Mouse (Mus musculus): ENCODE measurements at regions not wholly inside any gene's neighbourhood (a gene's known extent, or its start where the extent isn't known, plus 50 kb on each side); places are given as distances from the start of the nearest gene placed in this dataset.

GRCm38 (mm10) chr3:39461561-39461960 lies 574.8 kb downstream of the Fat4 start:
- H3K4me1 ChIP-seq (ENCODE audit: control insufficient read depth, insufficient read depth, low read length): no peaks in the 10 kb centered on the region
- no peak overlapping the region for H3K4me3 ChIP-seq (ENCODE audit: insufficient read depth, low read length)
- TF ChIP-seq POLR2A (IDR thresholded peaks at IDR 0.05; ENCODE audit: extremely low read depth, insufficient read depth, low read length) (no peak), CTCF (IDR thresholded peaks at IDR 0.05; ENCODE audit: extremely low read depth, insufficient read depth, low read length) (no peak)
- no peak overlapping the region for H3K27ac ChIP-seq (ENCODE audit: insufficient read depth, low read length)

DNA sequence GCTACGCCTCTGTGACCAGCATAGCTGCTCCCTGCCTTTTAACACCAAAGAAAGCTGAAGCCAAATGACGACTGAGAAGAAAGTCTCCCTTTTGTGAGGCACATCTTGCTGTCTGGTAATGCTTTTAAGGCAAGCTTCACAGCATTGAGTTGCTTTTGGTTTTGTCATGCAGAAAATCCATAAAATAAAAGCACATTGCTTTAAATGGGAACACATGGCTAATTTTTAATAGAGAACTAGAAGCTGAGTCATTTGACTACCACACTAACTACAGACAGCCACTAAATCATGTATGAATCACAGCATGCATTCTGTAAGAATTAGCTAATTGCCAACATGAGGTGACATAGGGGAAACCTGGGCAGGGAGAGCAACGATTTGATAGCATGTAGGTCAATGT lies 579.1 kb downstream of the Fat4 start:
- Histone ChIP-seq H3K4me1 (ENCODE audit: control insufficient read depth, insufficient read depth, low read length) (no peaks in the 10 kb centered on the region), H3K4me3 (ENCODE audit: insufficient read depth, low read length) (no peak overlapping the region), H3K27ac (ENCODE audit: insufficient read depth, low read length) (no peak overlapping the region)
- TF ChIP-seq CTCF (IDR thresholded peaks at IDR 0.05; ENCODE audit: extremely low read depth, insufficient read depth, low read length): no peak
- TF ChIP-seq POLR2A (IDR thresholded peaks at IDR 0.05; ENCODE audit: extremely low read depth, insufficient read depth, low read length): no peak

- Histone ChIP-seq H3K4me3 (ENCODE audit: insufficient read depth, low read length) (no peak overlapping the region), H3K4me1 (ENCODE audit: control insufficient read depth, insufficient read depth, low read length) (no peaks in the 10 kb centered on the region), H3K27ac (ENCODE audit: insufficient read depth, low read length) (no peak overlapping the region)
- no peak for TF ChIP-seq POLR2A (IDR thresholded peaks at IDR 0.05; ENCODE audit: extremely low read depth, insufficient read depth, low read length)
Measured at GRCm38 (mm10) chr3:39489392-39489791, 602.7 kb downstream of the Fat4 start.

- Histone ChIP-seq H3K4me1 (ENCODE audit: control insufficient read depth, insufficient read depth, low read length) (no peaks in the 10 kb centered on the region), H3K27ac (ENCODE audit: insufficient read depth, low read length) (no peak overlapping the region), H3K4me3 (ENCODE audit: insufficient read depth, low read length) (no peak overlapping the region)
- no peak for TF ChIP-seq CTCF (IDR thresholded peaks at IDR 0.05; ENCODE audit: extremely low read depth, insufficient read depth, low read length)
- no peak for TF ChIP-seq POLR2A (IDR thresholded peaks at IDR 0.05; ENCODE audit: extremely low read depth, insufficient read depth, low read length)
Measured at GRCm38 (mm10) chr3:39494363-39494762, 607.6 kb downstream of the Fat4 start.

DNA sequence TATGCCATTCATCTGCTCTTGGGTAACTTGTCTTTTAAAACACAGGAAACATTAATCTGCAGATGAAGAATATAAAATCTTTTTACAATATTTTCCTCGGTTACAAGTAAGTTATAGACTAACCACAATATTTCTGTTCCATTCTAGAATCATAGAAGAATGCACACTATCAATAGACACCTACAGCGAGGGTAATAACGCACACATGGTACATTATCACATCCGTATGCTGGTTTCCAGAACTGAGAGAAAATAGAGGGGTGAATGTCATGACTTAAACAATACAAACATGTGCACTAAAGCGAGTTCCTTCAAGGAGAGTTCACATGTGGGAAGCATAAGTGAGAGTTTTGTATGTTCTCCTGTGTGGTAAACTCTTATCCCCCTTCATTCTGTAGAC lies 641.3 kb downstream of the Fat4 start:
- no peaks in the 10 kb centered on the region for H3K4me1 ChIP-seq (ENCODE audit: control insufficient read depth, insufficient read depth, low read length)
- no peak overlapping the region for H3K4me3 ChIP-seq (ENCODE audit: insufficient read depth, low read length)
- H3K27ac ChIP-seq (ENCODE audit: insufficient read depth, low read length): no peak overlapping the region
- TF ChIP-seq CTCF (IDR thresholded peaks at IDR 0.05; ENCODE audit: extremely low read depth, insufficient read depth, low read length) (no peak), POLR2A (IDR thresholded peaks at IDR 0.05; ENCODE audit: extremely low read depth, insufficient read depth, low read length) (no peak)

- Histone ChIP-seq H3K4me3 (ENCODE audit: insufficient read depth, low read length) (no peak overlapping the region), H3K4me1 (ENCODE audit: control insufficient read depth, insufficient read depth, low read length) (no peaks in the 10 kb centered on the region), H3K27ac (ENCODE audit: insufficient read depth, low read length) (no peak overlapping the region)
- no peak for TF ChIP-seq CTCF (IDR thresholded peaks at IDR 0.05; ENCODE audit: extremely low read depth, insufficient read depth, low read length)
- TF ChIP-seq POLR2A (IDR thresholded peaks at IDR 0.05; ENCODE audit: extremely low read depth, insufficient read depth, low read length): no peak
Measured at GRCm38 (mm10) chr3:39537515-39537914, 650.8 kb downstream of the Fat4 start.

DNA sequence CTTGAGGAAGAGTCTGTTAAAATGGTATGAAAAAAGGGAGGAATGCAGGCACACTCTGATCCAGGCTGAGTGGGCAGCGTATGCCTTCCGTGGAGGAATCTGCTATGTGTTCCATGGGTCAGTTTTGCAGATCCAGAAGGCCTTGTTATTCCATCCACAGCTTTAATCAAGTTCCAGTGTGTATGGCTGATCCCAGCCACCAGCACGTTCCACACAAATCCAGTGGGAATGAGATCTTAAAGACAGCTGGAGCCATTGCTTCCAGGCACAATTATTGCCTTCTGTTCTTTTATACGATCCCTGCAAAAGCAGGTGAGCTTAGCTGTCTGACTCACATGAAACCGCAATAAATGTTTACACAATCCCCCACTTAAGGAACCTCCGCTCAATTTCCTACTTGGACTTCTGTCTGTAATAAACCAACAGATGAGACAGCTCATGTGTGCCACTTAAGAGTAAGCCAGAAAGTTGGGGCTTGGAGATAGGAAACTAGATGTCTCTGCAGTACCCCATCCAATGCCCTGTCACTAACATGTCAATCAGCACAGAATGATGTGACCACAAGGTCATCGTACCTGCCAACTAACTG lies 653.9 kb downstream of the Fat4 start:
- no peak overlapping the region for H3K27ac ChIP-seq (ENCODE audit: insufficient read depth, low read length)
- TF ChIP-seq CTCF (IDR thresholded peaks at IDR 0.05; ENCODE audit: extremely low read depth, insufficient read depth, low read length) (no peak), POLR2A (IDR thresholded peaks at IDR 0.05; ENCODE audit: extremely low read depth, insufficient read depth, low read length) (no peak)
- H3K4me3 ChIP-seq (ENCODE audit: insufficient read depth, low read length): no peak overlapping the region
- H3K4me1 ChIP-seq (ENCODE audit: control insufficient read depth, insufficient read depth, low read length): no peaks in the 10 kb centered on the region

DNA sequence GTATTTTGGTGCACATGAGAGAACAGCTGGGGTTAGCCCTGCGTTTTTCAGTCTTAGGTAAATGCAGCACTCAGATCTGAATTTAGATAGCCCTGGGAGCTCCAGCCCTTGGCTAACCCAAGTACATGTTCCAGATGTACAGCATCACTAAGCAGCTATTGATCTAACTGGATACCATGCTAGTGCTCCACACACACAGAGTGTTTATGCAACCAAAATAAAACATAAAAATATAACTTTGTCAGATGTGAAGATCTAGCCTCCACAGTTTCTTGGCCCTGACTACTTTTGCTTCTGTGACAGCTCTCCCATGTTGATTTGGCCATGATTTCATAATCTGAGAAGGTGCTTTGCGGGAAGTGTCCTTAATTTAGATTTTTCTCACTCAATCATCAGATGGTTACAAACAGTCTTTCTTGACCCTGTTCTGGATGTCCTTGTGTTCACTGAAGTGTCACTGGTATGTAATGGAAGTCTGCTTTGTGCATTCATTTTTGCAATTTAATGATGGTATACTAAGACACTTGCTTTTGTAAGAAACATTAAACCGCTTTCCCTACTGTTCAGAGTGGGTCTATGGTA lies 672.8 kb downstream of the Fat4 start:
- H3K27ac ChIP-seq (ENCODE audit: insufficient read depth, low read length): no peak overlapping the region
- H3K4me3 ChIP-seq (ENCODE audit: insufficient read depth, low read length): no peak overlapping the region
- no peaks in the 10 kb centered on the region for H3K4me1 ChIP-seq (ENCODE audit: control insufficient read depth, insufficient read depth, low read length)
- no peak for TF ChIP-seq CTCF (IDR thresholded peaks at IDR 0.05; ENCODE audit: extremely low read depth, insufficient read depth, low read length)
- TF ChIP-seq POLR2A (IDR thresholded peaks at IDR 0.05; ENCODE audit: extremely low read depth, insufficient read depth, low read length): no peak

- TF ChIP-seq CTCF (IDR thresholded peaks at IDR 0.05; ENCODE audit: extremely low read depth, insufficient read depth, low read length) (no peak), POLR2A (IDR thresholded peaks at IDR 0.05; ENCODE audit: extremely low read depth, insufficient read depth, low read length) (no peak)
- no peak overlapping the region for H3K4me3 ChIP-seq (ENCODE audit: insufficient read depth, low read length)
Measured at GRCm38 (mm10) chr3:39560951-39561350, 674.2 kb downstream of the Fat4 start.

DNA sequence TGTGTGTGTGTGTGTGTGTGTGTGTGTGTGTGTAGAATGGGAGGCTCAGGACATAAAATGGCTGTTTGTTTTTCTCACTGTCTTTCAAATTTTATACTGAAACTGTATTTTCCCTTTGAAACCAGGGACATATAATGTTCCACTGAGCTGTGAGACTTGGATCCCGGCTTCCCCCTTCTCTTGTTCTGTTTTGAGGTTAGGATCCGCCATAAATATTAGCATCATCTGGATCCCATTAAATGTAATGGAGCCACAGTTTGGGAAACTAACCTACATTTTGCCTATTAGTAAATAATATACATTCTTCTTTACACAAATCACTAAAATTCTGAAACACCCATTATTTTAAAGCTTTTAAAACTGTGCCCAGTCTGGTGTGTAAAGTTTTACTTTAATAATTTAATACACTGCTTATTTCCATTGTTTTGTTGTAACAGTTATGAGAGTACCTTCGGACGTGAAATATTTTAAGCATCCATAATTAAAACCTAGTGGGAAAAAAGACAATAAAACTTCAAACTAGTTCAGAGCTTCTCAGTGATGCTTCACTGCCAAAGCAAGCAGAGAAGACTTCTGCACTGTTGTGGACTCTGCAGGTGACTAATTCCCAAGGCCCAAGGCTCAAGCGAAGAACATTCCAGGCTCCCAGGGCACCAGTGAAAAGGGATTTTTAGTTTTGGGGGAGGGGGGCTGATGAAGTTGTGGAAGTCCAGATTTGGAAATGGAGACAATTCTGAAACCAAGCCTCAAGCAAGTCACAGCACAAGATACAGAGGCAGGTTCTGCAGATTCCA lies 684.9 kb downstream of the Fat4 start:
- Histone ChIP-seq H3K4me1 (ENCODE audit: control insufficient read depth, insufficient read depth, low read length) (no peaks in the 10 kb centered on the region), H3K4me3 (ENCODE audit: insufficient read depth, low read length) (no peak overlapping the region), H3K27ac (ENCODE audit: insufficient read depth, low read length) (no peak overlapping the region)
- no peak for TF ChIP-seq POLR2A (IDR thresholded peaks at IDR 0.05; ENCODE audit: extremely low read depth, insufficient read depth, low read length)
- no peak for TF ChIP-seq CTCF (IDR thresholded peaks at IDR 0.05; ENCODE audit: extremely low read depth, insufficient read depth, low read length)

More at GRCm38 (mm10) chr3:39560951-39561350, 674.2 kb downstream of the Fat4 start:
- Histone ChIP-seq H3K27ac (ENCODE audit: insufficient read depth, low read length) (no peak overlapping the region), H3K4me1 (ENCODE audit: control insufficient read depth, insufficient read depth, low read length) (no peaks in the 10 kb centered on the region)

Data from cortical plate, adult 2 months (tissue).